Mouse (Mus musculus) layer of hippocampus, postnatal 10 days (tissue): Measurements from ENCODE around the gene Hadh. TPM values are rescaled to one million over a fixed set of nuclear protein-coding genes. Genes with fewer than 3 reads are reported as not detected.

Experiments used
- DNase-seq, 2 experiments: peaks; one replicate each; pipeline ENCODE4 v3.0.0; 2021; ENCODE audit warnings: low spot score in 2 of 2
- long read RNA-seq: library from polyadenylated mRNA; stranded (forward); transcript quantifications from one replicate; pipeline ENCODE4 v2.0.0, GENCODE M21; 2023
- total RNA-seq, 2 experiments: library from RNA; stranded (reverse); gene quantifications; 2 replicates each; pipeline ENCODE4 v1.2.3; 2021

The Hadh gene
- 10 to 100 TPM; 25.9 to 28.4 TPM for total RNA-seq
- long read RNA-seq, transcript Hadh-201 (8 exons, 1,789 nt) = major isoform, 34 of 40 reads
- long read RNA-seq, partial matches to known transcripts = 5 of 40 reads
- long read RNA-seq, other reads (novel, unspliced or antisense) = 1 of 40 reads

DNA sequence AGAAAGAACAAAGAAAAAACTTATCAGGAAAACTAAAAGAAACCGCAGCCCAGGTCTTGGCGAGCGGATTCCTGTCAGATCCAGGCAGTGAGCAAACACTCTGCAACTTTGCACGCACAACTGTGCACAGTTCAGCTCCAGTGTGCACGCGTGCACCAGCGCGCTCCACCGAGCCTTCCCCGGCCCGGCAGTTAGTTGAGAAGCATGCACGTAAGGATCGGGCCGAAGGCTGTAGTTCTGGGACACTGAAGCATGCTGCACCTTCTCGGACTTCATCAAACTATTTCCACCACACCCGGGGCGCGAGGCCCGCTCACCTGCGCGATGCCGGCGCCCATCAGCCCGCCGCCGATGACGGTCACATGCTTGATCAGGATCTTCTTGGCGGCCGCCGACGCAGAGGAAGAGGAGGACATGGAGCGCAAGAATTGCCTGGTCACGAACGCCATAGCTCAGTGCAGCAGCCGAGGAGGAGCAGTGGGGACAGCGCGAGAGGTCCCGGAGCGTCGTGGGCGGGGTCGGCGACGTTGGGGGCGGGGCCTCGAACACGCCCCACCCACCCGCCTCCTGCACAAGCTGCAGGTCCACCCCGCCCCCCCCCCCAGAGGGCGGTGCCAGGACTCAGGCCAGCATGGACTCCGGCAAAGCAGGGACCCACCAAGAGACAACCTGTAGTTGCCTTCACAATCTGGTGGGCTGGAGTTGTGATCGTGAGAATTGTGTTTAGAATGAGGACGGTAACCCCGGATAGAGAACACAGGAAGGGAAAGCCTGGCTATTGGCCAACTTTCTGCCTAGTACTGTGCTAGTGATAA, at the start of gene Hadh:
TSS of gene Hadh (minus strand) at position 543 of the 815 bp plus-strand sequence.
- DNase-seq = peak; percentile 69 to 83

DNA sequence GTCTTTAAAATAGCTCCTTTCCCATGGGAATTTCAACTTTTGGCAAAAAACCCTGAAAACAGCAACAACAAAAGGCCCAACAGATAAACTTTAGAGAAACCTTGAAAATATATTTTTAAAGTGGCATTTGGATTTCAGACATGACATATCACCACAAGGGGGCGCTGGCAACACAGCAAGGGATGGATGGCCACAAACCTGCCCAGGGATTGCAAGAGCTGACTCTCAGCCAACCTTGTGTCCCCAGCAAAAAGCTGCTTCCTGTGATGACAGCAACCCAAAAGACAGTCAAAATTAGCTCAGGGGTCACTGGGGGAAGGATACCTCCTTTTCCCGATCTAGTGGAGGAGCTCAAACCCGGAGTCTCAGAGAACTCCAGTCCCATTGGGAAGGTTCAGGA, 48.3 kb upstream of the Hadh start:
- DNase-seq = peak; percentile 84 to 88

DNA sequence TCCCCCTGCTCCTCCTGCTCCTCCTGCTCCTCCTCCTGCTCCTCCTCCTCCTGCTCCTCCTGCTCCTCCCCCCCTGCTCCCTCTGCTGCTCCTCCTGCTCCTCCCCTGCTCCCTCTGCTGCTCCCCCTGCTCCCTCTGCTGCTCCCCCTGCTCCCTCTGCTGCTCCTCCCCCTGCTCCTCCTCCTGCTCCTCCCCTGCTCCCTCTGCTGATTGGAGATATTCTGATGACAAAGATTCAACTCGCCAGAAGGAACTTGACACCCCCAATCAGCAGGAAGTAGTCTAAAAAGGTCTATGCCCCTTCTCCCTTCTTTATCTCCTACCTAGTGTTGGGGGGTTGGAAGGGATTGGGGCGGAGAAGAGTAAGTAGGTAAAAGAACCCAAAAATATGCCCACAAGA, 46.3 kb upstream of the Hadh start:
- DNase-seq = no peak

GRCm38 (mm10) chr3:131317126-131317525, 45.2 kb upstream of the Hadh start:
- DNase-seq = no peak

GRCm38 (mm10) chr3:131315957-131316510, 44.1 kb upstream of the Hadh start:
- DNase-seq = no peak

- DNase-seq = no peak
These were observed 40.4 kb upstream of the Hadh start for GRCm38 (mm10) chr3:131312340-131312739.

DNA sequence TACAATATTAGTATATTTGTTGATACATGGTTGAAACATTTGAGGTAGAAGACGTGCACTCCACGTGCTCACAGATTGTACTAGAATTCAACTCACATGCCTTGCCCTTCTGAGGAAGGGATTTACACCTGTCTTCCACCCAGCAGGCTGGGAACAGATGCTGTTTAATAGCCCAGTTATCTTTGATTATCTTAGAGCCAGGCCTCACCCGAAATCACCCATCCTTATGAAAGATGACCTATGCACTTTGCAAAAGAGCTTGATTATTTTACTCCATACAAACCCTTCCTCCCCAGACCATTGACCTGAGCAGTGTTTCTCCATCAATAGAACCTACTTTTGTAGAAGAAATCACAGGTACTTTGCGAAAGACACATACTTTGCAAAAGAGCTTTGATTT, 38.7 kb upstream of the Hadh start:
- DNase-seq = no peak

DNA sequence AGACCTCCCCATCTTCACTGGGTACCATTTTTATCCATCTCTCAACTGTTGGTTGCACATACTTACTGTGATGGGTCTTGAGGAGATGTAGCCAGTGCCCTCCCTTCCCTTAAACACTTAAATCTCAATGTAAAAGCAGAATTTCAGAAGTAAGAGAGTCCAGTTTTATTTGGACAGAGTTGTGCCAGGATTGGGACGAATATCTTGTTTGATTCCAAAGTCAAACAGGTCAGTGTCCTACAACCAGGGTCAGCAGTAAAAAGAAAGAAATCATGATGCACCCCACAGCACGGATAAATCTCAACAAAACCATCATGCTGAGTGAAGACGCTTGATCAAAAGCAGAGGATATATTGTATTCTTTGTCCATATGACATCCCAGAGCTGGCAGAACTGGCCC, 35.9 kb upstream of the Hadh start:
- DNase-seq = no peak

GRCm38 (mm10) chr3:131306255-131306654, 34.4 kb upstream of the Hadh start:
- no peak for DNase-seq

DNA sequence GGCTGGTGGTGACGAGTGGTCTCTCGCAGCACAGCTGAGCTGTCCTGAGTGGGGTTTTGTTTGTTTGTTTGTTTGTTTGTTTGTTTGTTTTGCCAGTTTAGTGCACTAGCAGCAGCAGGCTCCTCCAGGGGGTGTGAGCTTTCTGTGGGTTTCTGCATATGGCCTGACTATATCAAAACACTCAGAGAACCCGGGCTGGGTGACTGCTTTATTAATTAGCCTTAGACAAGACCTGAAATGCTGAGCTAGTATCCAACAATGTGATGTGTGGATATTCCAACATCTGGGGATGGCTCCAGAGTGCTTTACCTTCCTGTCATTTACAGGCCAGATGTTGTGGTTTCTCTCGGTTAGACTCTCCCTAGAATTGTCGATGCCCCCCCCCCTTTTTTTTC, 31.4 kb upstream of the Hadh start:
- DNase-seq = no peak

DNA sequence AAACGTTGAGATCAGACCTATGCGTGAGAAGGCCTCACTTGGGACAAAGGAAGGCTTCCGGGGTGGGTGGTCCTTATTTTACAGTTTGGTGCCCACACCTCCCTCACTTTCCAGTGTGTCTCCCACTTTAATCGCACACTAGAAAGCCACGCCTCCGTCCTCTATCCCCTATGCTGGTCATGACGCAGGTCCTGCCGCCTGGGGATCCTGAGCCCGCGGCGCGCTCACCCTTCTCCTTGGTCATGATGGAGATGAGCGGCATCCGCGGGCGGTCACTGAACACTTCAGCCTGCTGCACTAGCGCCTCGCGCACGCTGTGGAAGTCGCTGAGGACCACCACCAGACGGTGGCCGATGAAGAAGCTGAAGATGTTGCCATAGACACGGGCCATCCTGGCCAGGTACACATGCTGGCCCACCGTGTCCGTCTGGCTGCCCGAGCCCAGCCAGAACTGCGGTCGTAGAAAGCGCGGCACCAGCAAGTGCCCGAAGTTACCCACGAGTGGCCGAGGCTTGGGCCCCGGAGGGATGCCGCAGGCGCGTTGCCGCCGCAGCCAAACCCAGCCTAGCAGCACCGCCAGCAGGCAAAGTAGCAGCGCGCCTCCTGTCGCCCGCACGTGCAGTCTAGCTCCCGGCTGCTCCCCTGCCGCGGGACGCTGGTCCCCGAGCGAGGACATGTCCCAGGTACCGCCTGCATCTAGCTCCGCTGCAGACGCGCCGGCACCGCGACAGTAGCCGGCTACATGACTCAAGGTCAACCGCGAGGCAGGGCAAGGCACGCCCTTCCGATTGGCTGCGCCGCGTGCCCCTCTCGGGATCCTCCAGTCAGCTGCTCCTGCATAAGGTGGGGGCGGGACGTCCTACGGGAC, 30.8 kb upstream of the Hadh start, which contains the start of gene Cyp2u1:
TSS of gene Cyp2u1 (minus strand) at position 776 of the 868 bp plus-strand sequence.
- DNase-seq = peak; percentile 84 to 92

- DNase-seq = no peak
These were observed 28.0 kb upstream of the Hadh start for GRCm38 (mm10) chr3:131299908-131300307.

DNA sequence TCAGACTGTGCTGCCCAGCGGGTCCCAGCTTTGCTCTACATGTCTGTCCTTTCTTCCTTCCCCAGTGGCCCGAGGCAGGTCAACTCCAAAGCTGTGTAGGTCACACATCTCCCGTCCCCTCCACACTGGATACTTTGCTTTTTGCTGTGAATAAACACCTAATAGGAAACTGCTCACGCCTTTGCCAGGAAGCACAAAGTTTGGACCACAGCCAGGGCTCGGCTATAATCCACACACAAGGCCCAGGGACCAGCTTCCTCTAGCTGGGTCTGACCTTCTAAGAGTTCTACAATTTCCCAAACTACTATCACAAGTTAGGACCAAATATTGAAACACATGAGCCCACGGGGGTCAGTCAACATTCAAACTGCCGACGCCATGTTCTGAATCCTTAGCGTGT, 27.2 kb upstream of the Hadh start:
- no peak for DNase-seq

- no peak for DNase-seq
These were observed 25.0 kb upstream of the Hadh start for GRCm38 (mm10) chr3:131296893-131297292.

GRCm38 (mm10) chr3:131295513-131296200, 23.8 kb upstream of the Hadh start:
- DNase-seq = no peak

- DNase-seq = no peak
These were observed 22.6 kb upstream of the Hadh start for GRCm38 (mm10) chr3:131294503-131294902.

DNA sequence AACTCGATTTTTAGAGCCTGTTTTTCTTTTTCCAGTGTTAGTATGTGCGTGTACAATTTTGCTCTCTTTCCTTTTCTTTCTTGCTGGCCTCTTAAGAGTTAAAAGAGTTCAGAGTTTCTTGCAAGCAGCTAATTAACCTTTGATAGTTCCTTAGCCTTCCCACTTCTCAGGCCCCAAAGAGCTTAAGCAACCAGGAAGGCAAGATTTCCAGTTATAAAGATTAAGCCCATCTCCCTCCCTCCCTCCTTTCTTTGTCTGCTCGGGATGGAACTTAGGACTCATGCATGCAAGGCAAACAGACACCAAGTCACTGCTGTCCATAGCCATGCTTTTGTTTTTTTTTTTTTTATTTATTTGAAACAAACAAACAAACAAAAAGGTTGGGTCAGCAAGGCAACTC, 21.1 kb upstream of the Hadh start:
- no peak for DNase-seq

- DNase-seq = no peak
These were observed 20.4 kb upstream of the Hadh start for GRCm38 (mm10) chr3:131292349-131292748.

DNA sequence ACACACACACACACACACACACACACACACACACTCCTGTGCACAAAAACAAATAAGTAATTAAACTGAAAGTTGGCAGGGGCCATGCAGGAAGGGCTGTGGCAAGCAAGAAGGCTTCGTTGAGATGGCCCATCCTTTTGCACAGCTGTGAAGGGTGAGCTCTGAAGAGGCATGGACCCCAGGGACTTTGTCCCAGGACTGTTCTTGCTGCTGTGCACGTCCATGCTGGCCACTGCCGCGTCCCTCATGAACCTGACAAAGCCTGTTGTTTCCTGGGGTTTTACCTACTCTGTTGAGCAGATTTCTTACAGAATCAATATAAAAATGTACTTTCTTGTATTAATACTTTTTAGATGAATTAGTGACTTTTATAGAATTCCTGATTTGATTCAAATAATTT, 20.0 kb upstream of the Hadh start:
- no peak for DNase-seq

DNA sequence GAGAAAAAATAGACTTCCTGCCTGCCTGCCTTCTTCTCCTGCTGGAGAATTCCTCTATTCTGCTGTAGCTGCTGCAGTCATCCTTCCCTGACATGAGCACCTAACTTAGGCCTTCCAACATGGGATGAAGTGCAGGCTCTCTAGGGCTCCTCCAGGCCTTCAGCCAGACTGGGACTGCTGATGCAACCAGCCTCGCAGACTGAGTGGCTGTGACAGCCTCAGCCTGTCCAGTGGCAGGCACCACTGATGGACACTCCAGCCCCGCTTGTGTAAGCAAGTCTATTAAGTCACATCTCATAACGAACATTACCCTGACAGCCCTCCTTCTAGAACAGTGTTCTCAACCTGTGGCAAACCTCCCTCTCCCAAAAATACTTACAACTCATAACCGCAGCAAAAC, 2.2 kb upstream of the Hadh start:
- DNase-seq = no peak
